Mouse (Mus musculus) liver, embryonic 14.5 days (tissue): ENCODE measurements at regions not wholly inside any gene's neighbourhood (a gene's known extent, or its start where the extent isn't known, plus 50 kb on each side); places are given as distances from the start of the nearest gene placed in this dataset.

Experiments
- CTCF ChIP-seq: IDR thresholded peaks from 2 replicates; pipeline ENCODE4 v1.5.1; 2016; ENCODE audit warnings: antibody characterized with exemption, low read depth, control low read depth
- EP300 ChIP-seq: IDR thresholded peaks from 2 replicates; pipeline ENCODE4 v1.6.1; 2016; ENCODE audit warnings: antibody characterized with exemption, low read depth

GRCm38 (mm10) chr12:58569056-58569455, 300.0 kb upstream of the Clec14a start:
- TF ChIP-seq CTCF = no peak
- no peak for TF ChIP-seq EP300
